Comparison of ENCODE assay signal across 8 mouse cellular contexts in the genomic region with DNA sequence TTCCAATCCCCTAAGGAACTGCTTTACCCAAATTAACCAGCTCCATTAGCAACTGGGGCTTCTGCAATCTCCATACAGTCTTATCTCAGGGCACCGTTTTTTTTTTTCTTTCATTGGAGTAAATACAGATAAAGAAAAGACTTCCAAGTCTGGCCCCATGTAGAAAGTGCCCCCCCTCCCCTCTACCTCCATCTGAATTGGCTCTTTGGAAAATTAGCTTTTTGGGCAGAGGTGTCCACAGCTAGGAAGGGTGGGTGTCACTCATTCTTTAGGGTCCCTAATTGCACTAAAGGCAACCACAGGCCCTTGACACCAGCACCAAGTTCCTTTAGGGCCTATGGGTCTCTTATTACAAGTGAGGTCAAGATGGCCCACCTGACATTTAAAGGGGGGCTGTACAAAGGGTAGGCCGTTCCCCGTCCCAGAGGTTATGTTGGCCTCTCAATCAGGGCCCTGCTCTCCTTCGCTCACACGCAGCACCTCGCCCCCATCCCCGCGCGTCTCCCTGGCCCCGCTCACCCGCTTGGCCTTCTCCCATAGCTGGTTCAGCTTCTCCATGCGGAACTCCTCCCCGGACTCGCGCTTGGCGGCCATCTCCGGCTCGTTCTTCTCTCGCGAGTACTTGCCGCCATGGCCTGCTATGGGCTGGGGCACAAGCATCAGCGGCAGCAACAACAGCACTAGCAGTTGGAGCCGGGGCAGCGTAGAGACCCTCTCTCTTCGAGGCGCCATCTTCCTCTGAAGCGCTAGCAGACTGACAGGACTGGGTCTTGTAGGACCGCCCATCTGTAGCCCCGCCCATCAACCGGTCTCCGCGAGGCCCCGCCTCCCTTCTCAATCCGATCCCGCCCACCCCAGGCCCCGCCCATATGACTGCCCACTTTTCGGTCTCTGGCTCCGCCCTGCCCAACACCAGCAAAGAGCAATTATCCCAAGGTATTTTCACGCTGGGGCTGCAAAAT. TPM values are rescaled to one million over a fixed set of nuclear protein-coding genes. Genes with fewer than 3 reads are reported as not detected.
DNase-seq lines count a peak whose midpoint lies in the region; ATAC-seq and TF ChIP-seq lines count a peak whose summit lies in the region.

TSS of gene Lrpap1 (minus strand) at position 807 of the 962 bp plus-strand sequence.

- H3K27ac ChIP-seq in embryonic facial prominence, embryonic 13.5 days, result peak within 1 kb of the TSS; percentile 62
- H3K27ac ChIP-seq in kidney, adult 2 months (ENCODE audit: insufficient read depth, low read depth, low read length), result peak within 1 kb of the TSS; percentile 59
- peak within 1 kb of the TSS; percentile 75 for H3K27ac ChIP-seq in limb, embryonic 12.5 days
- H3K27ac ChIP-seq in midbrain, embryonic 15.5 days, result peak within 1 kb of the TSS; percentile 85
- H3K27ac ChIP-seq in spleen, adult 2 months (ENCODE audit: insufficient read depth, low read length), result peak within 1 kb of the TSS; percentile 37; the same call in 1 of the 2 replicates

- H3K4me3 ChIP-seq in embryonic facial prominence, embryonic 13.5 days, result peak within 1 kb of the TSS; percentile 84
- H3K4me3 ChIP-seq in kidney, adult 2 months (ENCODE audit: insufficient read depth, low read depth, low read length), result peak within 1 kb of the TSS; percentile 73
- H3K4me3 ChIP-seq in limb, embryonic 12.5 days (replicated peaks), result peak within 1 kb of the TSS; percentile 78
- H3K4me3 ChIP-seq in midbrain, embryonic 15.5 days, result peak within 1 kb of the TSS; percentile 82
- peak within 1 kb of the TSS; percentile 96 for H3K4me3 ChIP-seq in spleen, adult 2 months (ENCODE audit: extremely low read depth, insufficient read depth, insufficient read length)

- peak within 1 kb of the TSS; percentile 80 for H3K4me2 ChIP-seq in embryonic facial prominence, embryonic 13.5 days
- peak within 1 kb of the TSS; percentile 63 for H3K4me2 ChIP-seq in limb, embryonic 12.5 days
- H3K4me2 ChIP-seq in midbrain, embryonic 15.5 days, result peak within 1 kb of the TSS; percentile 61

- H3K9ac ChIP-seq in embryonic facial prominence, embryonic 13.5 days, result peak within 1 kb of the TSS; percentile 84
- H3K9ac ChIP-seq in limb, embryonic 12.5 days (replicated peaks), result peak within 1 kb of the TSS; percentile 68
- peak within 1 kb of the TSS; percentile 79 for H3K9ac ChIP-seq in midbrain, embryonic 15.5 days

- TF ChIP-seq POLR2A in kidney, adult 2 months (IDR thresholded peaks at IDR 0.05; ENCODE audit: low read depth, low read length), result peak; percentile 95
- TF ChIP-seq POLR2A in spleen, adult 2 months (IDR thresholded peaks at IDR 0.05; ENCODE audit: low read depth, low read length), result peak; percentile 53

- H3K27me3 ChIP-seq in embryonic facial prominence, embryonic 13.5 days, result no peaks in the 10 kb centered on the region
- H3K27me3 ChIP-seq in kidney, adult 2 months (replicated peaks; ENCODE audit: control insufficient read depth, insufficient read depth, low read length), result no peaks in the 10 kb centered on the region
- H3K27me3 ChIP-seq in limb, embryonic 12.5 days, result no peaks in the 10 kb centered on the region; the same call in 1 of the 2 replicates
- H3K27me3 ChIP-seq in midbrain, embryonic 15.5 days (replicated peaks), result no peaks in the 10 kb centered on the region
- no peaks in the 10 kb centered on the region for H3K27me3 ChIP-seq in spleen, adult 2 months (ENCODE audit: control insufficient read depth, insufficient read depth, low read length)

- WGBS in embryonic facial prominence, embryonic 13.5 days, result under 1% methylated on average over 39 of the region's 39 CpGs
- WGBS in kidney, adult 2 months, result under 1% methylated on average over 39 of the region's 39 CpGs
- WGBS in limb, embryonic 12.5 days, result under 1% methylated on average over 39 of the region's 39 CpGs
- WGBS in midbrain, embryonic 15.5 days, result under 1% methylated on average over 38 of the region's 39 CpGs
- 1% methylated on average over 39 of the region's 39 CpGs for WGBS in spleen, adult 2 months

- no peaks in the 10 kb centered on the region for H3K9me3 ChIP-seq in embryonic facial prominence, embryonic 13.5 days
- H3K9me3 ChIP-seq in limb, embryonic 12.5 days, result no peaks in the 10 kb centered on the region
- no peaks in the 10 kb centered on the region for H3K9me3 ChIP-seq in midbrain, embryonic 15.5 days

- H3K36me3 ChIP-seq in embryonic facial prominence, embryonic 13.5 days, result peaks cover 24% of the 10 kb centered on the region
- H3K36me3 ChIP-seq in kidney, adult 2 months (ENCODE audit: control insufficient read depth, insufficient read depth, low read length), result peaks cover 4% of the 10 kb centered on the region
- peaks cover 24% of the 10 kb centered on the region for H3K36me3 ChIP-seq in limb, embryonic 12.5 days
- peaks cover 13% of the 10 kb centered on the region for H3K36me3 ChIP-seq in midbrain, embryonic 15.5 days (replicated peaks)
- H3K36me3 ChIP-seq in spleen, adult 2 months (ENCODE audit: control insufficient read depth, insufficient read depth, low read length), result peaks cover 9% of the 10 kb centered on the region; the same call in 1 of the 2 replicates

- ATAC-seq in embryonic facial prominence, embryonic 13.5 days (ENCODE audit: insufficient number of reproducible peaks, insufficient read depth, low FRiP score, low TSS enrichment, low read depth), result peak; percentile 87
- peak; percentile 92 for ATAC-seq in limb, embryonic 12.5 days (ENCODE audit: insufficient number of reproducible peaks, insufficient read depth, low FRiP score, low TSS enrichment, low read depth)
- ATAC-seq in midbrain, embryonic 15.5 days (replicated peaks), result peak; percentile 97

- TF ChIP-seq CTCF in kidney, adult 2 months (conservative IDR thresholded peaks at IDR 0.05; ENCODE audit: insufficient read depth, insufficient read length, low read depth, low read length), result no peak
- no peak for TF ChIP-seq CTCF in spleen, adult 2 months (IDR thresholded peaks at IDR 0.05; ENCODE audit: extremely low read depth, insufficient read depth, insufficient read length, insufficient replicate concordance)

- peaks cover 25% of the 10 kb centered on the region for H3K4me1 ChIP-seq in embryonic facial prominence, embryonic 13.5 days
- H3K4me1 ChIP-seq in kidney, adult 2 months (ENCODE audit: control insufficient read depth, insufficient read depth, low read length), result no peaks in the 10 kb centered on the region; the same call in 1 of the 2 replicates
- peaks cover 24% of the 10 kb centered on the region for H3K4me1 ChIP-seq in limb, embryonic 12.5 days (replicated peaks)
- H3K4me1 ChIP-seq in midbrain, embryonic 15.5 days, result peaks cover 23% of the 10 kb centered on the region
- no peaks in the 10 kb centered on the region; the same call in none of the 2 replicates for H3K4me1 ChIP-seq in spleen, adult 2 months (ENCODE audit: control insufficient read depth, insufficient read depth, insufficient read length)

- DNase-seq in 3134 (ENCODE audit: extremely low read depth, insufficient read length, low spot score), result peak; percentile 91
- peak; percentile 91 to 94 for DNase-seq in adrenal gland, postnatal 36 days
- peak; percentile 90 to 94 for DNase-seq in heart, adult 18-20 months
- DNase-seq in kidney, adult 2 months, result peak; percentile 91
- DNase-seq in spleen, adult 2 months (ENCODE audit: low read depth in 1 of 2, low spot score in 2 of 2), result peak; percentile 75 to 84

RNA-seq across cellular contexts. Expression of gene Lrpap1, which starts in this region (rescaled TPM):
- 100 to 1,000 TPM; 110 to 120 TPM for total RNA-seq in adrenal gland, postnatal 36 days (2021)
- 109 and 145 TPM in 2 replicates for polyA plus RNA-seq in embryonic facial prominence, embryonic 13.5 days (2015; fragmentation: Nextera tagmentation; extraction: Ambion mirVana)
- total RNA-seq in heart, adult 18-20 months (2021), result 10 to 100 TPM; 49.9 to 50.2 TPM
- polyA plus RNA-seq in kidney, adult 2 months (2012; rRNA removed), result 281 and 314 TPM in 2 replicates
- polyA plus RNA-seq in limb, embryonic 12.5 days (2016; fragmentation: Nextera tagmentation; extraction: Ambion mirVana), result 83.5 and 93.0 TPM in 2 replicates
- polyA plus RNA-seq in midbrain, embryonic 15.5 days (2015; fragmentation: Nextera tagmentation; extraction: Ambion mirVana), result 125 and 135 TPM in 2 replicates
- 12.6 and 14.9 TPM in 2 replicates for polyA plus RNA-seq in spleen, adult 2 months (2012; rRNA removed)

Comparison
In these comparisons a context has a peak if more than half of its experiments do, and no peak if none do; other contexts are left out.
1. Peak in every context shown above with its lines: DNase-seq, ATAC-seq, H3K4me3 ChIP-seq and H3K27ac ChIP-seq.